Mouse (Mus musculus) frontal cortex, adult 2 months (tissue): ENCODE data around the gene Ppp1r15b. TPM values are rescaled to one million over a fixed set of nuclear protein-coding genes. Genes with fewer than 3 reads are reported as not detected.

Experiments used
- DNase-seq, 2 experiments: peaks; one replicate each; pipeline ENCODE4 v3.0.0; 2022; ENCODE audit warnings: low spot score in 1 of 2; ENCODE audit errors: extremely low spot score in 1 of 2
- polyA plus RNA-seq: library from polyadenylated mRNA; depleted of rRNA; stranded (reverse); fragments of >200 nt; gene quantifications from 2 replicates; pipeline ENCODE4 v1.2.3, GENCODE M21; 2012

The Ppp1r15b gene
- polyA plus RNA-seq, 1 experiment: 27.2 TPM

GRCm38 (mm10) chr1:133152213-133152612 lies 21.3 kb downstream of the Ppp1r15b start:
- no peak for DNase-seq

GRCm38 (mm10) chr1:133155270-133155669 lies 24.3 kb downstream of the Ppp1r15b start:
- DNase-seq: no peak

GRCm38 (mm10) chr1:133159128-133159564 lies 28.2 kb downstream of the Ppp1r15b start:
- peak in 1 of 2 experiments; percentile 84 for DNase-seq

DNA sequence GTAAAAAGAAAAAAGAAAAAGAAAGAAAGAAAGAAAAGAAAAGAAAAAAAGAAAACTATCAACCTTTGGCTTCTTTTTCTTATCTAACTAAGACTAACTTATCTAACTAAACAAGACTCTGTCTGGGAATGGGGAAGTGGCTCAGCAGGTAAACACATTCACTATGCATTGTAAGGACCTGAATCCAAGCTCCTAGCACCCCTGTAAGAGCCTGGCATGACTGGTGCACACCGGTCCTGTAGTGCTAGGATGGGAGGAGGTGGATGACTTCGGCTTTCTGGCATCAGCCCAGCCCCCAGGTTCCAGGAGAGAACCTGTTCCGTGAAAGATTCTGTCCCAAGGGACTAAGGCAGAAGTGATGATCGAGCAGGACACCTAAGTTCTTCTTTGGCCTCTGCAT lies 30.6 kb downstream of the Ppp1r15b start:
- DNase-seq: no peak

- DNase-seq: no peak
Observed at GRCm38 (mm10) chr1:133162046-133162445, 31.1 kb downstream of the Ppp1r15b start.

DNA sequence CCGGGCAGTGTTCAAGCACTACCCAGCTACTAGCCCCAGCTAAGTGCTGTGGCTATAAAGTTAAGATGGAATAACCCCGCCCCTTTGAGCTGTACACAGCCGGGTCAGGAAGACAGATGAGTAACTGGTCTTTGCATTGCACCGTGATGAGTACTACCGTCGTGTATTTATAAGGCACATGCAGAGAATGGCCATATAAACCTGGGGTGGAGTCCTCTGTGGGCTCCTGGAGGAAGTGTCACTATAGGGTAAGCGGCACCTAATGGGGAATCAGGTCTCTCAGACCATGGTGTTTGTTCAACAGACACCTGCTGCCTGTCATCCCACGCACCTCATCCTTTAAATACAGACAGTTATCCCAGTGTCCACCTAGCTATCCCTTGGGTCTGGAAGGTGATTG lies 32.0 kb downstream of the Ppp1r15b start:
- DNase-seq: no peak

GRCm38 (mm10) chr1:133163820-133164431 lies 33.0 kb downstream of the Ppp1r15b start, which contains the start of gene Plekha6:
Plekha6 (plus strand) TSS chr1:133164210.
- DNase-seq: no peak

DNA sequence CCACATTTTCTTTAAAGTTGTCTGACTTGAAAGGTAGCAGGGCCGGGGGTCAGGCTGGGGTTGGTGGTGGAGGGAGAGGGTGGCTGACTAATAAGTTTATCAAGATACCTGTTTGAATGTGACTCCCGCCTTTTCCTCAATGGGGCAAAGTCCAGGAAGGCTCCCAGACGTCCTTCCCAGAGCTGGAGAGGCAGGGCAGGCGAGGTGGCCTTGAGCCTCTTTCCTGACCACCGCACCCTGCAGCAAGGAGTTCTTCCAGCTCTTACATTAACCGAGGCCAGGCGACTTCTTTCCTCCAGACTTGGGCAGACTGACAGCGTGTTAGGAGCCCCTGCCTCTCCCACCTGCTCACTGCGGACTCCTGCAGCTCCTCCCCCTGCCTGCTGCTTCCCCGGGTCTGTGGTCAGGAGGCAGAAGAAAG lies 33.7 kb downstream of the Ppp1r15b start:
- DNase-seq: no peak

- no peak for DNase-seq
Observed at GRCm38 (mm10) chr1:133165111-133165510, 34.2 kb downstream of the Ppp1r15b start.

- no peak for DNase-seq
Observed at GRCm38 (mm10) chr1:133168318-133169060, 37.5 kb downstream of the Ppp1r15b start.

- DNase-seq: no peak
Observed at GRCm38 (mm10) chr1:133170196-133170595, 39.3 kb downstream of the Ppp1r15b start.

GRCm38 (mm10) chr1:133171357-133171756 lies 40.4 kb downstream of the Ppp1r15b start:
- DNase-seq: no peak

DNA sequence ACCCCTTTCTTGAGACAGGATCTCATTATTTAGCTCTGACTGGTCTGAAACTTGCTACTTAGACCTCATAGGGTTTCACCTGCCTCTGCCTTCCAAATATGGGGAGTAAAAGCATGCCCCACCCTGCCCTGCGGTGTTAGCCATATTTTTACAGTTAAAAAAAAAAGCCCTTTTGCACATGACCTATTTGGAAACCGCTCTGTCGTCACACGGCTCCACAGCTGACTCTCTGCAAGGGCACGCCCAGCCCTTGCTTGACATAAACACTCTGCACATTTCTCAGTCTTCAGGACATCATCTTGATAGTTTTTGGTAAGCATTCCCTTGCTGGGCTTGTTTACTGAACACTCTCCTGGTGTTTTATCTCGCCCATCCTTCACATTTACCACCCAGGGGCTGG lies 44.2 kb downstream of the Ppp1r15b start:
- DNase-seq: no peak

- DNase-seq: peak in 1 of 2 experiments; percentile 70
Observed at GRCm38 (mm10) chr1:133177480-133178172, 46.7 kb downstream of the Ppp1r15b start.

DNA sequence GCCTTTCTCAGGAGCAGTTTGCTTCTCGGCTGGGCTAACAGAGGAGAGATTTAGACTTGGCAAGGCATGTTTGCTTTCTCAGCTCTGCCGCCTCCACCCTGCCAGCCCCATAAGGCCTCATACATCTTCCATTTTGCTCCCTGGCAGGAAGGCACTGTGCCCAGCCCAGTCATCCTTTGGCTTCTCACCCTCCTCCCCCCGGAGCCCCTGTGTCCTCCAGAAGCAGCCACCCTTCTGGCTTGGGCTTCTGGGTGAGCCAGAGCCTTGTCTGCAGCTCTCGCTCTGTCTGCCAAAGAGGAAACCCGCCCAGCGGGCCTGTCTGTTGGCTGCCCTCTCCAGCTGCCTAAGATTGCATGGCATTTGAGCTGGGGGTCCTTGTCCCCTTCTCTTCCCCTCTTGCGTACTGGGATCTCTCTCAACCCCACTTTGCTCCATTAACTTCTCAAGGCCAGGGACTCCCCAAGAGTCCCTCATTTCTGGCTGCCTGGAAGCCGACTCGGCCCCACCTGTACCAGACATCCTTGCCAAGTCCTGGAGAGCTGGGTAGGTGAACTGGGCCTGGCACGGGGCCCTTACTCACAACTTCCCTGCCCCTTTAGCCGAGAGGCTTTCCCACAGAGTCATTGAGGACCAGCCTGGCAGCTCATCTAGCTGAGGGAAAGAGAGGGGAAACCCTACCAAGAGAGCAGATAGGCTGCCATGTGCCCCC lies 47.9 kb downstream of the Ppp1r15b start:
- DNase-seq: peak in 1 of 2 experiments; percentile 79

DNA sequence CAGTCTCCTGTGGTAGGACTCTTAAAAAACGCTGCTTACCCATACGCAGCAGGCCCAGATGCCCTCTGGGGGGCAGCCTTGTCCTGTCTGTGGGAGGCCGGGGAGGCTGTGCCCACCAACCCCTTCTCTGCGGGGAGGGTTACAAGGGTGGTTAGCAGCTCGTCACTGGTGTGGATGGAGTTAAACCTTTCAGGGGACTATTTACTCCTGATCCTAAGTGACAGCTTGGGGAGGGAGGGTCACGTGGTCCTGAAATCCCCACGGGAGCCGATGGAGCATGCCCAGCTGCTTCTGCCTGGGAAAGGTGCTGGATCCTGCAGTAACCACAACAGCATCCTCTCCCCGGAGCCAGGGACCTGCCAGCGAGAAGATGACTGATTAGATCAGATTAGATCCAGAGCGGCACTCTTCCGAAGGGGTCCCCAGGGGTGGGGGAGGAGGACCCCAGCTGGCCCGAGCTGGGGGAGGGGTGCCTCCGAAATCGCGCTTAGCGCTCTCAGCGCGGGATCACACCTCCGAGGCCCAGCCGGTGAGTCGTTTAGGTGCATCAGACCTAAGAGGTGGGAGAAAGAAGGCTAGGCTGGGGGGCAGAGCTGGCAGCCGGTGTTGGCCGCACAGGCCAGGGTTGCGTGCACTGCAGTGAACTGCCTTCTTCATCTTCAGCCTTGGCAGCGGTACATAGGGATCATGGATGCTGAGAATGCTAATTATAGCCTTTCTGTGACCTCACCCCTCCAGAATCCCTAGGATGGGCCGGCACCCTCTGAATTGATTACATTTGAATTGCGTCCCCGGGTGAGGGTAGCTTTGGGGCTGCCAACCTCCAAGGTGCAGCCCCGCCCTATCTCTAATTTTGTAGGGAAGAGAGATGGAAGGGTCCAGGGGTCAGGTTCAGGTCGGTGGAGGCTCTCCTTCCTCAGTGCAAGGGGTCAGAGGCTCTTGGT lies 50.4 kb downstream of the Ppp1r15b start:
- DNase-seq: peak; percentile 82 to 87

DNA sequence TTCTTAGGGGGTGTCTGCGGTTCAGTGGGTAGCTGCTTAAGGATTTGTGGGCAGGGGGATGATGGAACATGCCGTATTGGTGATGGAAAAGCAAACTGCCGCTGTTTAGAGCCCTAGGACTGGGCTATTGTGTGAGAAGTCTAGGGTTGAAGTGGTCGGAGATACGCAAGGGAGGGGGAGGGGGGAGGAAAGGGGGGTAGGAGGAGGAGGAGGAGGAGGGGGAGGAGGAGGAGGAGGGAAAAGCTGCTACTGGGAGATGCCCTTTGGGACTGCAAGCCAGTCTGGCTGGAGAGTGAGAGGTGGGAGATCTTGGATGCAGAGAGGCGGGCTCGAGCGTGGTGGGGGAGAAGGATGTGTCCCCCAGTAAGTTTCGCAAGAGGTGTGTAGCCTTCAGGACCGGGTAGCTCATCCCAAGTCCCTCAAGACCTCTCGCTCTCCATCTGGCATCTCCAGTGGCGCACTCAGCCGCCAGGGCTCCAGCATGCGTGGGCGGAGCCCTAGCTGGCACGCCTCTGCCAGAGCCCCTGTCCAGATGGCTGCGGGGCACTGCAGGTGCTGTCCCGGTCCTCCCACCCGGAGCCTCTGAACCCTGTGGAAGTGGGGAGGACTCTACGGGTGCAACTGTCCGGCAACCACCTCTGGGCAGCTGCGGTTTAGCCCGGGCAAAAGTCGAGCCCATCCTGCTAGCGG lies 51.2 kb downstream of the Ppp1r15b start:
- DNase-seq: peak; percentile 58 to 72

DNA sequence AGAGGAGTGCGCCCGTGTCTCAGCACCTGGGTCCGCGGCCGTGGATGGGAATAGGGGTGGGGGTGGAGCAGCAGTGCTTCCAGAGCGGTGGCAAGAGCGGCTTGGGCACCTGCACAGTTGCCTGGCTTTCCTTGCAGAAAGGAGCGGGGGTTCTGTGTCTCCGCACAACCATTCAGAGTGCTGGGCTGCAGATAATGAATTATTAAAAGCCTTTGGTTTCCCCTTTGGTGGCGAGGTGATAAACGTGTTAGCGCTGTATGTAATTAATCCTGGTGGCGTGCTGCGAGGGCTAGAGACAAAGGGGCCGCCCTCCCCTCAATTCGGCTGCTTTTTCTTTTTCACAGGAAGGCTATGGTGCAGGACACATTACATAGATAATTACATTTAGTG lies 51.8 kb downstream of the Ppp1r15b start:
- peak in 1 of 2 experiments; percentile 43 for DNase-seq
